Comparison of ENCODE assay signal across 33 mouse cellular contexts in genomic region chr2:181684713-181685112, GRCm38 (mm10). TPM values are rescaled to one million over a fixed set of nuclear protein-coding genes. Genes with fewer than 3 reads are reported as not detected.
DNase-seq lines count a peak whose midpoint lies in the region; ATAC-seq and TF ChIP-seq lines count a peak whose summit lies in the region.
"Had no signal": no experiment of that assay in that cellular context is flagged by ENCODE, and none has a peak within 500 bp of the region (broad histone marks: within the 10 kb centered on the region; RNA-seq: fewer than 3 reads in every experiment).

No protein-coding gene starts in this region.

- TF ChIP-seq CTCF in heart, adult 2 months (IDR thresholded peaks at IDR 0.05): no peak
- TF ChIP-seq CTCF in MEL (IDR thresholded peaks at IDR 0.05 in 2 of 3, conservative IDR thresholded peaks at IDR 0.05 in 1 of 3; ENCODE audit: control insufficient read depth in 1 of 3, insufficient read depth in 1 of 3, low read depth in 2 of 3, low read length in 3 of 3, poor library complexity in 1 of 3, severe bottlenecking in 1 of 3): no peak

- H3K4me3 ChIP-seq in heart, adult 2 months: no peak overlapping the region
- no peak overlapping the region for H3K4me3 ChIP-seq in MEL (ENCODE audit: control insufficient read depth in 1 of 2, insufficient read depth in 1 of 2, low read depth in 2 of 2, low read length in 2 of 2)
- H3K4me3 ChIP-seq: embryonic facial prominence, embryonic 12.5 days; embryonic facial prominence, embryonic 15.5 days; heart, embryonic 12.5 days; heart, embryonic 15.5 days; hindbrain, embryonic 10.5 days; hindbrain, embryonic 13.5 days; intestine, embryonic 15.5 days had no signal

- no peaks in the 10 kb centered on the region for H3K9me3 ChIP-seq in MEL (replicated peaks; ENCODE audit: insufficient read depth, low read length)
- H3K9me3 ChIP-seq: embryonic facial prominence, embryonic 12.5 days; embryonic facial prominence, embryonic 15.5 days; heart, embryonic 12.5 days; heart, embryonic 15.5 days; hindbrain, embryonic 10.5 days; hindbrain, embryonic 13.5 days; intestine, embryonic 15.5 days had no signal

- no peaks in the 10 kb centered on the region for H3K79me2 ChIP-seq in heart, adult 2 months (replicated peaks; ENCODE audit: control insufficient read depth, insufficient read depth, low read length)
- H3K79me2 ChIP-seq in MEL (ENCODE audit: control insufficient read depth, insufficient read depth, low read length, poor library complexity): peaks cover 6% of the 10 kb centered on the region; the same call in 1 of the 2 replicates

- H3K9ac ChIP-seq in heart, adult 2 months (ENCODE audit: low read depth, low read length): no peak overlapping the region
- H3K9ac ChIP-seq in MEL (ENCODE audit: control insufficient read depth, low read depth, low read length, poor library complexity, severe bottlenecking): no peak overlapping the region
- H3K9ac ChIP-seq: embryonic facial prominence, embryonic 12.5 days; embryonic facial prominence, embryonic 15.5 days; forebrain, postnatal 0 days; heart, embryonic 12.5 days; heart, embryonic 15.5 days; hindbrain, embryonic 13.5 days; intestine, embryonic 15.5 days had no signal

- TF ChIP-seq EP300 in heart, adult 2 months (IDR thresholded peaks at IDR 0.05; ENCODE audit: insufficient read depth, low read depth, low read length): no peak
- TF ChIP-seq EP300 in MEL (IDR thresholded peaks at IDR 0.05; ENCODE audit: low read depth in 1 of 2, low read length in 2 of 2): peak; percentile 78

- H3K4me1 ChIP-seq in heart, adult 2 months (ENCODE audit: control insufficient read depth, insufficient read depth, low read length): peaks cover 2% of the 10 kb centered on the region
- H3K4me1 ChIP-seq in MEL (ENCODE audit: control insufficient read depth in 1 of 2, insufficient read depth in 2 of 2, low read length in 2 of 2): peaks cover 6 to 22% of the 10 kb centered on the region in 2 experiments
- H3K4me1 ChIP-seq: embryonic facial prominence, embryonic 12.5 days had no signal

- no peak overlapping the region for H3K27ac ChIP-seq in heart, adult 2 months
- H3K27ac ChIP-seq in MEL (ENCODE audit: control insufficient read depth, low read depth, low read length): peak overlapping the region; percentile 60
- H3K27ac ChIP-seq: embryonic facial prominence, embryonic 12.5 days; embryonic facial prominence, embryonic 15.5 days; heart, embryonic 15.5 days; hindbrain, embryonic 10.5 days; hindbrain, embryonic 13.5 days; intestine, embryonic 15.5 days had no signal

- TF ChIP-seq RAD21 in MEL (IDR thresholded peaks at IDR 0.05; ENCODE audit: low read depth, low read length): no peak

- peak; percentile 29 for ATAC-seq in granulocyte monocyte progenitor cell, adult 5-6 weeks (replicated peaks; ENCODE audit: poor library complexity, severe bottlenecking)
- ATAC-seq: activated CD4-positive, CD25-positive, alpha-beta regulatory T cell, adult 4 months; forebrain, embryonic 14.5 days; forebrain, postnatal 0 days; hindbrain, embryonic 16.5 days; intestine, embryonic 15.5 days had no signal

- H3K36me3 ChIP-seq in heart, adult 2 months (ENCODE audit: control insufficient read depth, insufficient read depth, low read length): no peaks in the 10 kb centered on the region
- H3K36me3 ChIP-seq in MEL (ENCODE audit: control insufficient read depth in 1 of 2, insufficient read depth in 2 of 2, low read length in 2 of 2): peaks cover 0 to 20% of the 10 kb centered on the region in 2 experiments; a peak in 2 of 4 replicates
- H3K36me3 ChIP-seq in splenic B cell, adult 2 months (ENCODE audit: control insufficient read depth, insufficient read depth, low read length, poor library complexity, severe bottlenecking): no peaks in the 10 kb centered on the region; the same call in 1 of the 2 replicates
- H3K36me3 ChIP-seq: intestine, embryonic 15.5 days had no signal

- 74% methylated on average over 1 of the region's 1 CpGs for WGBS in heart, adult 2 months

- peak; percentile 85 for DNase-seq in heart, adult 11 months
- no peak for DNase-seq in heart, adult 2 months
- peak; percentile 93 for DNase-seq in MEL (ENCODE audit: low read depth, low spot score)
- DNase-seq in splenic B cell, adult 2 months (ENCODE audit: low read depth, low spot score): peak; percentile 23
- DNase-seq in T-cell, adult 2 months (ENCODE audit: low spot score): no peak
- no peak for DNase-seq in urinary bladder, postnatal 36 days (ENCODE audit: low spot score in 2 of 2)
- no peak for DNase-seq in thymus, postnatal 0 days (ENCODE audit: low spot score)
- DNase-seq: adrenal gland, adult 8-10 months; adrenal gland, postnatal 25 days; B cell, adult 2 months; cerebellum, adult 11-12 months; cerebellum, adult 8-10 months; cerebellum, postnatal 36 days; forebrain, postnatal 0 days; gastrocnemius, postnatal 25 days; heart, postnatal 10 days had no signal

- intact Hi-C loops in heart, adult 2 months (cut with DNase I): loop anchor here (2.0 to 5.0 kb wide), 3 partner anchors 22 to 162 kb away; partner anchors contain the start of gene Dnajc5

- no peak for TF ChIP-seq POLR2A in heart, adult 2 months (IDR thresholded peaks at IDR 0.05; ENCODE audit: insufficient read depth, low read depth, low read length)
- TF ChIP-seq POLR2A in MEL (IDR thresholded peaks at IDR 0.05; ENCODE audit: control insufficient read depth in 1 of 2, insufficient read depth in 1 of 2, low read depth in 1 of 2, low read length in 2 of 2, poor library complexity in 1 of 2): 0 out of 4 replicates have a peak, but pooled peaks of 1 of the 2 experiments have one; percentile 21

- H3K27me3 ChIP-seq in heart, adult 2 months (ENCODE audit: control insufficient read depth, insufficient read depth, low read length): no peaks in the 10 kb centered on the region
- no peaks in the 10 kb centered on the region for H3K27me3 ChIP-seq in MEL (ENCODE audit: control insufficient read depth in 1 of 2, insufficient read depth in 2 of 2, low read length in 2 of 2)
- no peaks in the 10 kb centered on the region for H3K27me3 ChIP-seq in splenic B cell, adult 2 months (ENCODE audit: control insufficient read depth, insufficient read depth, low read length, poor library complexity, severe bottlenecking)
- H3K27me3 ChIP-seq: embryonic facial prominence, embryonic 12.5 days; embryonic facial prominence, embryonic 15.5 days; heart, embryonic 12.5 days; heart, embryonic 15.5 days; hindbrain, embryonic 13.5 days had no signal

TF ChIP-seq in MEL, 35 proteins besides CTCF, POLR2A, EP300 and RAD21 (continues in another document):
- TF ChIP-seq ZC3H11A (IDR thresholded peaks at IDR 0.05; ENCODE audit: low read depth, low read length): no peak
- peak; percentile 73; the same call in 1 of the 2 replicates for TF ChIP-seq POLR2AphosphoS2 (IDR thresholded peaks at IDR 0.05; ENCODE audit: low read length)
- peak; percentile 84 for TF ChIP-seq SIN3A (IDR thresholded peaks at IDR 0.05; ENCODE audit: low read length)
- no peak for TF ChIP-seq ZMIZ1 (IDR thresholded peaks at IDR 0.05; ENCODE audit: low read depth, low read length)

RNA-seq across cellular contexts. Expression of gene Tcea2, which starts 4.6 kb away (rescaled TPM):
- total RNA-seq in heart, adult 2 months (2021): 1 to 10 TPM; 4.3 to 6.0 TPM
- 10.4 and 13.4 TPM in 2 replicates for polyA plus RNA-seq in heart, adult 2 months (2012; rRNA removed)
- 6.7 and 7.3 TPM in 2 replicates for total RNA-seq in MEL (2012; rRNA removed)
- polyA plus RNA-seq in MEL (2012; ENCODE audit: insufficient read depth in 1 of 2, insufficient read length in 2 of 2, low read depth in 1 of 2, low replicate concordance in 2 of 2, missing spikeins in 1 of 2): 10 to 100 TPM in 1 of 2 experiments, not detected in 1; 17.0 TPM
- total RNA-seq in granulocyte monocyte progenitor cell, adult 5-6 weeks (2014; fragmentation: Nextera tagmentation): 25.2 and 27.0 TPM in 2 replicates
- 13.6 and 14.1 TPM in 2 replicates for total RNA-seq in granulocyte monocyte progenitor cell, adult 5-6 weeks (2017)
- polyA plus RNA-seq in thymus, postnatal 0 days (2015; fragmentation: Nextera tagmentation; extraction: Ambion mirVana): 8.5 and 9.8 TPM in 2 replicates

RNA-seq across cellular contexts. Expression of gene Rgs19, which starts 9.1 kb away (rescaled TPM):
- total RNA-seq in heart, adult 2 months (2021): 1 to 10 TPM; 6.7 to 8.0 TPM
- polyA plus RNA-seq in heart, adult 2 months (2012; rRNA removed): 22.8 and 24.5 TPM in 2 replicates
- total RNA-seq in MEL (2012; rRNA removed): 45.5 and 46.2 TPM in 2 replicates
- polyA plus RNA-seq in MEL (2012; ENCODE audit: insufficient read depth in 1 of 2, insufficient read length in 2 of 2, low read depth in 1 of 2, low replicate concordance in 2 of 2, missing spikeins in 1 of 2): 100 to 1,000 TPM in 1 of 2 experiments, not detected in 1; 157 TPM
- 246 and 266 TPM in 2 replicates for total RNA-seq in granulocyte monocyte progenitor cell, adult 5-6 weeks (2014; fragmentation: Nextera tagmentation)
- total RNA-seq in granulocyte monocyte progenitor cell, adult 5-6 weeks (2017): 78.6 and 96.8 TPM in 2 replicates
- polyA plus RNA-seq in thymus, postnatal 0 days (2015; fragmentation: Nextera tagmentation; extraction: Ambion mirVana): 80.7 and 97.8 TPM in 2 replicates

RNA-seq across cellular contexts. Expression of gene Sox18, which starts 13.3 kb away (rescaled TPM):
- 10 to 100 TPM; 37.8 to 46.2 TPM for total RNA-seq in heart, adult 2 months (2021)
- 74.4 and 105 TPM in 2 replicates for polyA plus RNA-seq in heart, adult 2 months (2012; rRNA removed)
- total RNA-seq in MEL (2012; rRNA removed): not detected in 2 replicates
- polyA plus RNA-seq in MEL (2012; ENCODE audit: insufficient read depth in 1 of 2, insufficient read length in 2 of 2, low read depth in 1 of 2, low replicate concordance in 2 of 2, missing spikeins in 1 of 2): under 1 TPM in 1 of 2 experiments, not detected in 1; 0.04 TPM
- total RNA-seq in granulocyte monocyte progenitor cell, adult 5-6 weeks (2014; fragmentation: Nextera tagmentation): not detected in 2 replicates
- total RNA-seq in granulocyte monocyte progenitor cell, adult 5-6 weeks (2017): not detected in 2 replicates
- 13.9 and 14.1 TPM in 2 replicates for polyA plus RNA-seq in thymus, postnatal 0 days (2015; fragmentation: Nextera tagmentation; extraction: Ambion mirVana)
- polyA plus RNA-seq: activated CD4-positive, CD25-positive, alpha-beta regulatory T cell, adult 4 months had no signal

RNA-seq across cellular contexts. Expression of gene Lkaaear1, which starts 13.5 kb away (rescaled TPM):
- total RNA-seq in heart, adult 2 months (2021): not detected
- 0.27 TPM in 1 of 2 replicates, not detected in the other for polyA plus RNA-seq in heart, adult 2 months (2012; rRNA removed)
- total RNA-seq in MEL (2012; rRNA removed): not detected in 2 replicates
- not detected for polyA plus RNA-seq in MEL (2012; ENCODE audit: insufficient read depth in 1 of 2, insufficient read length in 2 of 2, low read depth in 1 of 2, low replicate concordance in 2 of 2, missing spikeins in 1 of 2)
- not detected in 2 replicates for total RNA-seq in granulocyte monocyte progenitor cell, adult 5-6 weeks (2014; fragmentation: Nextera tagmentation)
- total RNA-seq in granulocyte monocyte progenitor cell, adult 5-6 weeks (2017): not detected in 2 replicates
- not detected in 2 replicates for polyA plus RNA-seq in thymus, postnatal 0 days (2015; fragmentation: Nextera tagmentation; extraction: Ambion mirVana)
- total RNA-seq: adrenal gland, adult 8-10 months; adrenal gland, postnatal 25 days; forebrain, postnatal 0 days; gastrocnemius, adult 8-10 months; gastrocnemius, postnatal 25 days; heart, postnatal 10 days; heart, postnatal 36 days had no signal
- polyA plus RNA-seq: activated CD4-positive, CD25-positive, alpha-beta regulatory T cell, adult 4 months; brain, embryonic 14.5 days; embryonic facial prominence, embryonic 12.5 days; embryonic facial prominence, embryonic 15.5 days; forebrain, embryonic 11.5 days; forebrain, embryonic 14.5 days; forebrain, postnatal 0 days; frontal cortex, adult 2 months; heart, embryonic 12.5 days; heart, embryonic 15.5 days; hindbrain, embryonic 10.5 days; hindbrain, embryonic 13.5 days; hindbrain, embryonic 16.5 days; intestine, embryonic 15.5 days had no signal

RNA-seq across cellular contexts. Expression of gene Gm29797, which starts 27.9 kb away (rescaled TPM):
- total RNA-seq in heart, adult 2 months (2021): not detected
- 0.21 TPM in 1 of 2 replicates, not detected in the other for polyA plus RNA-seq in heart, adult 2 months (2012; rRNA removed)
- not detected in 2 replicates for total RNA-seq in MEL (2012; rRNA removed)
- polyA plus RNA-seq in MEL (2012; ENCODE audit: insufficient read depth in 1 of 2, insufficient read length in 2 of 2, low read depth in 1 of 2, low replicate concordance in 2 of 2, missing spikeins in 1 of 2): not detected
- not detected in 2 replicates for total RNA-seq in granulocyte monocyte progenitor cell, adult 5-6 weeks (2014; fragmentation: Nextera tagmentation)
- not detected in 2 replicates for total RNA-seq in granulocyte monocyte progenitor cell, adult 5-6 weeks (2017)
- 0.18 and 0.44 TPM in 2 replicates for polyA plus RNA-seq in thymus, postnatal 0 days (2015; fragmentation: Nextera tagmentation; extraction: Ambion mirVana)
- total RNA-seq: adrenal gland, postnatal 25 days; forebrain, postnatal 0 days; gastrocnemius, adult 8-10 months; gastrocnemius, postnatal 25 days; heart, postnatal 10 days; heart, postnatal 36 days had no signal
- polyA plus RNA-seq: activated CD4-positive, CD25-positive, alpha-beta regulatory T cell, adult 4 months; embryonic facial prominence, embryonic 12.5 days; forebrain, embryonic 11.5 days; forebrain, embryonic 14.5 days; forebrain, postnatal 0 days; frontal cortex, adult 2 months; gonadal fat pad, adult 2 months; heart, embryonic 12.5 days; heart, embryonic 15.5 days; hindbrain, embryonic 10.5 days; hindbrain, embryonic 13.5 days; hindbrain, embryonic 16.5 days had no signal

Comparison
In these comparisons a context has a peak if more than half of its experiments do, and no peak if none do; other contexts are left out.
1. DNase-seq: peak in heart, adult 11 months (single experiment), MEL (single experiment) and splenic B cell, adult 2 months (single experiment); none in heart, adult 2 months (0 of 2), T-cell, adult 2 months (single experiment), urinary bladder, postnatal 36 days (0 of 2) and thymus, postnatal 0 days (single experiment).
2. RNA of gene Sox18, which starts 13.3 kb away (total RNA-seq): 37.8 to 46.2 TPM in heart, adult 2 months; not detected in MEL and not detected in granulocyte monocyte progenitor cell, adult 5-6 weeks; every median in the first group is over 10 times any median in the second.